Mouse (Mus musculus) limb, embryonic 11.5 days (tissue): ENCODE data around the gene 4930407I10Rik. TPM values are rescaled to one million over a fixed set of nuclear protein-coding genes. Genes with fewer than 3 reads are reported as not detected.
A peak's percentile ranks its signal among the peaks of the same experiment; 100 is the strongest.

Source experiments
- ATAC-seq: fragments of 200-750 bp; cut with Nextera tagmentation; 2 replicates; pipeline ENCODE4 v1.8.0; 2017; ENCODE audit warnings: low read depth; ENCODE audit not compliant: insufficient number of reproducible peaks, low FRiP score, low TSS enrichment
- DNase-seq: peaks from one replicate; pipeline ENCODE4 v3.0.0-alpha.2; 2015; ENCODE audit warnings: low spot score
- H3K27ac ChIP-seq: fragments of 300-500 bp; sonication (generic); replicated peaks from 2 replicates; pipeline ENCODE4 v1.5.1; 2014; ENCODE audit warnings: low read depth, mild to moderate bottlenecking, low read length
- H3K27me3 ChIP-seq: fragments of 300-500 bp; sonication (generic); 2 replicates; pipeline ENCODE4 v1.6.1; 2014; ENCODE audit warnings: mild to moderate bottlenecking, low read length, mixed read lengths; ENCODE audit not compliant: control insufficient read depth, insufficient read depth
- H3K36me3 ChIP-seq: fragments of 300-500 bp; sonication (generic); 2 replicates; pipeline ENCODE4 v1.6.1; 2014; ENCODE audit warnings: mild to moderate bottlenecking, low read length, moderate library complexity, mixed read lengths; ENCODE audit not compliant: control insufficient read depth, insufficient read depth
- H3K4me1 ChIP-seq: fragments of 300-500 bp; sonication (generic); 2 replicates; pipeline ENCODE4 v1.6.1; 2014; ENCODE audit warnings: low read length, mixed read lengths; ENCODE audit not compliant: control insufficient read depth, insufficient read depth
- H3K4me2 ChIP-seq: fragments of 300-500 bp; sonication (generic); 2 replicates; pipeline ENCODE4 v1.6.1; 2014; ENCODE audit warnings: low read depth, mild to moderate bottlenecking, moderate library complexity; ENCODE audit not compliant: severe bottlenecking
- H3K4me3 ChIP-seq: fragments of 300-500 bp; sonication (generic); 2 replicates; pipeline ENCODE4 v1.5.1; 2014; ENCODE audit warnings: low read depth, low read length
- H3K9ac ChIP-seq: fragments of 300-500 bp; sonication (generic); 2 replicates; pipeline ENCODE4 v1.6.1; 2014; ENCODE audit warnings: mild to moderate bottlenecking, low read length
- H3K9me3 ChIP-seq: fragments of 300-500 bp; sonication (generic); 2 replicates; pipeline ENCODE4 v1.6.1; 2016; ENCODE audit warnings: low read length; ENCODE audit not compliant: control insufficient read depth
- WGBS: fragments of 180-500 bp; shearing (Covaris S2); extraction: QIAGEN DNeasy Blood & Tissue Kit; methylation state at CpG from one replicate; pipeline ENCODE4 v1.1.7; 2014; 5-methylcytosine and 5-hydroxymethylcytosine counted together
- polyA plus RNA-seq: library from polyadenylated mRNA; unstranded; fragments of >200 nt; fragmentation: Nextera tagmentation; extraction: Ambion mirVana; gene quantifications from 2 replicates; pipeline ENCODE4 v1.2.1, GENCODE M21; 2014

The 4930407I10Rik gene
- polyA plus RNA-seq, 1 experiment from 2014 or later: not detected

GRCm38 (mm10) chr15:82022535-82023088 is 36.3 kb upstream of the 4930407I10Rik start:
- WGBS: 89% methylated on average over 13 of the region's 13 CpGs
- Histone ChIP-seq H3K9ac (no peak overlapping the region), H3K27ac (no peak overlapping the region), H3K4me2 (no peak overlapping the region), H3K9me3 (no peaks in the 10 kb centered on the region), H3K4me3 (no peak overlapping the region), H3K27me3 (no peaks in the 10 kb centered on the region), H3K36me3 (peaks cover 28% of the 10 kb centered on the region), H3K4me1 (0 out of 2 replicates have a peak, but pooled peaks cover under 1% of the 10 kb centered on the region)
- ATAC-seq: no peak
- no peak for DNase-seq

- Histone ChIP-seq H3K36me3 (peaks cover 32% of the 10 kb centered on the region), H3K27ac (no peak overlapping the region)
These were observed 34.9 kb upstream of the 4930407I10Rik start for GRCm38 (mm10) chr15:82023965-82024635.

DNA sequence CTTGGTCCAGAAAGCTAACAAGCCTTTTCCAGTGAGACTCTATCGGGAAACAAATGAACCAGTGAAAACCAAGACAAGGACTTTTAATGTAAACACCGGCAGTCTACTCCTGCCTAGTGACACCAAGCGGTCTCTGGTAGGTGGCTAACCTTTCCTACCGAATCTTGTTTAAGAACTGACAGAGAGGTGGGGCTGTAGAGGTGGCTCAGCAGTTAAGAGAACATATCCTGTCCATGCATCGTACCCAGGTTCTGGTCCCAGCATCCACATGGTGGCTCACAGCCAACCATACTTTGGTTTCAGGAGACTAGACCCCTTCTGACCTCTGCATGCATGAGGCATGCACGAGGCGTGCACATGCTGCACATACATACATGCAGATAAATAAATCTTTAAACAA is 31.7 kb upstream of the 4930407I10Rik start:
- H3K9ac ChIP-seq: no peak overlapping the region
- ATAC-seq: no peak
- no peak for DNase-seq
- H3K27ac ChIP-seq: no peak overlapping the region
- no peak overlapping the region for H3K4me2 ChIP-seq
- H3K4me3 ChIP-seq: no peak overlapping the region
- H3K27me3 ChIP-seq: no peaks in the 10 kb centered on the region
- 92% methylated on average over 7 of the region's 7 CpGs for WGBS
- H3K9me3 ChIP-seq: no peaks in the 10 kb centered on the region
- H3K36me3 ChIP-seq: peaks cover 43% of the 10 kb centered on the region
- no peaks in the 10 kb centered on the region for H3K4me1 ChIP-seq

More at GRCm38 (mm10) chr15:82023965-82024635, 34.9 kb upstream of the 4930407I10Rik start:
- H3K4me2 ChIP-seq: no peak overlapping the region
- no peak overlapping the region for H3K9ac ChIP-seq
- H3K4me3 ChIP-seq: no peak overlapping the region
- ATAC-seq (no peak), DNase-seq (no peak)
- H3K9me3 ChIP-seq: no peaks in the 10 kb centered on the region
- WGBS: 93% methylated on average over 6 of the region's 6 CpGs
- H3K27me3 ChIP-seq: no peaks in the 10 kb centered on the region
- H3K4me1 ChIP-seq: no peaks in the 10 kb centered on the region

- Histone ChIP-seq H3K36me3 (peaks cover 43% of the 10 kb centered on the region), H3K27me3 (no peaks in the 10 kb centered on the region), H3K9ac (no peak overlapping the region), H3K4me3 (no peak overlapping the region), H3K4me1 (no peaks in the 10 kb centered on the region), H3K9me3 (no peaks in the 10 kb centered on the region), H3K4me2 (no peak overlapping the region), H3K27ac (no peak overlapping the region)
- ATAC-seq (no peak), DNase-seq (no peak)
- 88% methylated on average over 7 of the region's 7 CpGs for WGBS
These were observed 31.2 kb upstream of the 4930407I10Rik start for GRCm38 (mm10) chr15:82027726-82028125.

GRCm38 (mm10) chr15:82032386-82032785 is 26.6 kb upstream of the 4930407I10Rik start:
- no peaks in the 10 kb centered on the region for H3K4me1 ChIP-seq
- H3K9me3 ChIP-seq: no peaks in the 10 kb centered on the region
- peaks cover 26% of the 10 kb centered on the region for H3K36me3 ChIP-seq
- H3K9ac ChIP-seq: no peak overlapping the region
- no peak overlapping the region for H3K4me3 ChIP-seq
- H3K27me3 ChIP-seq: no peaks in the 10 kb centered on the region
- ATAC-seq (no peak), DNase-seq (no peak)
- H3K4me2 ChIP-seq: no peak overlapping the region
- no peak overlapping the region for H3K27ac ChIP-seq
- WGBS: 92% methylated on average over 7 of the region's 7 CpGs

GRCm38 (mm10) chr15:82033762-82034161 is 25.2 kb upstream of the 4930407I10Rik start, which contains the start of gene Desi1:
Gene Desi1 (minus strand): TSS chr15:82033862.
- DNase-seq (no peak), ATAC-seq (no peak)
- Histone ChIP-seq H3K4me3 (no peak within 1 kb of the TSS), H3K36me3 (peaks cover 19% of the 10 kb centered on the region), H3K27ac (no peak within 1 kb of the TSS), H3K9me3 (no peaks in the 10 kb centered on the region), H3K4me2 (no peak within 1 kb of the TSS), H3K4me1 (no peaks in the 10 kb centered on the region), H3K9ac (no peak within 1 kb of the TSS), H3K27me3 (no peaks in the 10 kb centered on the region)
- 90% methylated on average over 4 of the region's 4 CpGs for WGBS

DNA sequence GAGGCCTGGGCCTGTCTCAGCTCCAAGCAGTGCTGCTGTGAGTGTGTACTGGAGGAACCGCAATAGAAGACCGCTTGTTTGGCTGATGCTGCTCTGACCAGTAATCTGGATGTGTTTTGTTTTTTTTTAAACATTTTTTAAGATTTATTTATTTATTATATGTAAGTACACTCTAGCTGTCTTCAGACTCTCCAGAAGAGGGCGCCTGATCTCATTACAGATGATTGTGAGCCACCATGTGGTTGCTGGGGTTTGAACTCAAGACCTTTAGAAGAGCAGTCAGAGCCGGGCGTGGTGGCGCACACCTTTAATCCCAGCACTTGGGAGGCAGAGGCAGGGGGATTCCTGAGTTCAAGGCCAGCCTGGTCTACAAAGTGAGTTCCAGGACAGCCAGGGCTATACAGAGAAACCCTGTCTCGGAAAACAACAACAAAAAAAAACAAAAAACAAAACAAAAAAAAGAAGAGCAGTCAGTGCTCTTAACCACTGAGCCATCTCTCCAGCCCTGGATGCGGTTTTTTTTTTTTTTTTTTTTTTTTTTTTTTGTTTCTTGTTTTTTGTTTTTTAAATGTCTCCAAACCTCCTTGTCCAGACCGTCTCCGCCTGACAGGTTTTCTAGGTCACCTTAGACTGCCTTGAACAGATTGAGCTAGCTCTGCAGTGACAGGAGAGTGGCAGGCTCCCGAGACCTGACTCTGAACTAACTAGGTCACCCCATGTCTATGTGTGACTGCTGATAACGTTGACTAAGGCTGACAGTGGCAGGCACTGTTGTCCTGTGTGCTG is 22.9 kb upstream of the 4930407I10Rik start:
- no peak overlapping the region for H3K27ac ChIP-seq
- 82% methylated on average over 12 of the region's 12 CpGs for WGBS
- ATAC-seq (no peak), DNase-seq (peak; percentile 33)
- H3K9ac ChIP-seq: no peak overlapping the region
- H3K4me1 ChIP-seq: no peaks in the 10 kb centered on the region
- peaks cover 16% of the 10 kb centered on the region; the same call in 1 of the 2 replicates for H3K36me3 ChIP-seq
- H3K27me3 ChIP-seq: no peaks in the 10 kb centered on the region
- no peak overlapping the region for H3K4me2 ChIP-seq
- H3K4me3 ChIP-seq: no peak overlapping the region
- no peaks in the 10 kb centered on the region for H3K9me3 ChIP-seq

GRCm38 (mm10) chr15:82040650-82041049 is 18.3 kb upstream of the 4930407I10Rik start:
- Histone ChIP-seq H3K4me1 (no peaks in the 10 kb centered on the region), H3K36me3 (peaks cover 16% of the 10 kb centered on the region; the same call in 1 of the 2 replicates), H3K9me3 (no peaks in the 10 kb centered on the region), H3K27ac (no peak overlapping the region), H3K4me3 (no peak overlapping the region), H3K9ac (no peak overlapping the region), H3K27me3 (no peaks in the 10 kb centered on the region), H3K4me2 (no peak overlapping the region)
- DNase-seq: peak; percentile 68
- ATAC-seq: no peak
- 100% methylated on average over 1 of the region's 1 CpGs for WGBS
